Mouse (Mus musculus) CH12.LX (cell line): ENCODE results near the gene Tpcn1.

Experiments
- CTCF ChIP-seq, 2 experiments: IDR thresholded peaks in 1 of 2; conservative IDR thresholded peaks in 1 of 2; 2 replicates each; pipeline ENCODE4 v1.5.1; 2011 to 2012; ENCODE audit warnings: low read depth in 2 of 2, low read length in 2 of 2, improper control_type of control experiment in 1 of 2, inconsistent platforms in 1 of 2, mild to moderate bottlenecking in 1 of 2, moderate library complexity in 1 of 2
- E2F4 ChIP-seq: IDR thresholded peaks from 2 replicates; pipeline ENCODE4 v1.6.1; 2011; ENCODE audit warnings: low read depth, low read length, improper control_type of control experiment; ENCODE audit not compliant: insufficient replicate concordance
- EP300 ChIP-seq: IDR thresholded peaks from 2 replicates; pipeline ENCODE4 v1.6.1; 2011; ENCODE audit warnings: low read length, improper control_type of control experiment
- KAT2A ChIP-seq: IDR thresholded peaks from 2 replicates; pipeline ENCODE4 v1.6.1; 2012; ENCODE audit warnings: low read length, improper control_type of control experiment, inconsistent platforms; ENCODE audit not compliant: insufficient replicate concordance
- MAX ChIP-seq: IDR thresholded peaks from 2 replicates; pipeline ENCODE4 v1.6.1; 2011; ENCODE audit warnings: low read length, improper control_type of control experiment
- POLR2A ChIP-seq: IDR thresholded peaks from 2 replicates; pipeline ENCODE4 v1.6.1; 2011; ENCODE audit warnings: low read depth, mild to moderate bottlenecking, improper control_type of control experiment, low read length
- RAD21 ChIP-seq: IDR thresholded peaks from 2 replicates; pipeline ENCODE4 v1.6.1; 2011; ENCODE audit warnings: low read depth, mild to moderate bottlenecking, low read length, improper control_type of control experiment, moderate library complexity
- RCOR1 ChIP-seq: conservative IDR thresholded peaks from 2 replicates; pipeline ENCODE4 v1.6.1; 2012; ENCODE audit warnings: low read depth, mild to moderate bottlenecking, inconsistent platforms, low read length, improper control_type of control experiment
- ZMIZ1 ChIP-seq: IDR thresholded peaks from 2 replicates; pipeline ENCODE4 v1.6.1; 2012; ENCODE audit warnings: low read depth, mild to moderate bottlenecking, inconsistent platforms, low read length, improper control_type of control experiment

DNA sequence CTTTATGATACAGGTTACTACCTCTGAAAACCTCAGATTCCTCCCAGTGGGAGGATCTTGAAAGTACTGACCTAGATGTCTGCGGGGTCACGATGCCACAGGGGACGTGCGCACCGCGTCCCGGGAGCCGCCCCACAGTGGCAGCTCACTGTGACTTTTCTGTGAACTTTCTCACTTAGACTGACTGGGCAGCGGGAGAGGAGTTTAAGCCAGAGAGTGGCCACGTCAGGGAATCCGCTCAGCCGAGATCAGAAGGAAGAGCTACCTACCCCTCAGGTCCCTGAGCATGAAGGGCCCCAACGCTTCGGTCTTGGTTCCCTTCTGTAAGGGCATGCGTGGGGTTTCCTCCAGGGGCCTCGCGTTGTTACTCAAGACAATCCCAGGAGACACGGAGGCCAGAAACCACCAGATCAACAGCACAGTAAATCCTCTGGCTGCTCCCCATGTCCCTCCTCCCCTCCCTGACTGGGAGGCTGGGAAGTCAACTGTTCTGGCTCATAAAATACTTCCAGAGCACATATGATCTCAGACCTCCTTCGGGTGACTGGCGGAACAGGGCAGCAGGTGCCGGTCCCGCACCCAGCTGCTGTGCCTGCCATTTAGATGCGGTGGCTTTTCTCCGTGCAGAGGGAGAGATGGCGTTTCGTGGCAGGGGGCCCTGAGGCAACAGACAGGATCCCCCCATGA, 9.1 kb downstream of the Tpcn1 start:
- TF ChIP-seq MAX (no peak), KAT2A (no peak), POLR2A (no peak), RAD21 (no peak), RCOR1 (no peak), EP300 (no peak; the same call in 1 of the 2 replicates), CTCF (conservative IDR thresholded peaks at IDR 0.05 in 1 of 2, IDR thresholded peaks at IDR 0.05 in 1 of 2; ENCODE audit: low read depth in 2 of 2, low read length in 2 of 2) (no peak), E2F4 (no peak), ZMIZ1 (no peak)
